Mouse (Mus musculus): ENCODE measurements around the gene Dnaaf1. TPM values are rescaled to one million over a fixed set of nuclear protein-coding genes. Genes with fewer than 3 reads are reported as not detected.

Gene Dnaaf1
- polyA plus RNA-seq, 1 experiment, result 5.3 TPM

GRCm38 (mm10) chr8:119627199-119627598 is 52.2 kb downstream of the Dnaaf1 start:
- Histone ChIP-seq H3K4me1 (ENCODE audit: control insufficient read depth, insufficient read depth, low read length) (no peaks in the 10 kb centered on the region), H3K4me3 (replicated peaks; ENCODE audit: extremely low read depth, low read depth, low read length) (no peak overlapping the region)
- DNase-seq, result no peak
- TF ChIP-seq POLR2A (IDR thresholded peaks at IDR 0.05; ENCODE audit: borderline replicate concordance, extremely low read depth, low read depth, low read length), result no peak
- TF ChIP-seq CTCF (IDR thresholded peaks at IDR 0.05; ENCODE audit: insufficient read depth, low read length), result no peak
- 90% methylated on average over 7 of the region's 7 CpGs for WGBS

GRCm38 (mm10) chr8:119627613-119628359 is 52.8 kb downstream of the Dnaaf1 start:
- Histone ChIP-seq H3K4me3 (replicated peaks; ENCODE audit: extremely low read depth, low read depth, low read length) (no peak overlapping the region), H3K4me1 (ENCODE audit: control insufficient read depth, insufficient read depth, low read length) (no peaks in the 10 kb centered on the region)
- DNase-seq, result no peak
- no peak for TF ChIP-seq POLR2A (IDR thresholded peaks at IDR 0.05; ENCODE audit: borderline replicate concordance, extremely low read depth, low read depth, low read length)
- WGBS, result 38% methylated on average over 10 of the region's 10 CpGs

- Histone ChIP-seq H3K4me1 (ENCODE audit: control insufficient read depth, insufficient read depth, low read length) (peaks cover 4% of the 10 kb centered on the region), H3K4me3 (replicated peaks; ENCODE audit: extremely low read depth, low read depth, low read length) (no peak overlapping the region)
- 59% methylated on average over 3 of the region's 3 CpGs for WGBS
- DNase-seq, result no peak
- no peak for TF ChIP-seq POLR2A (IDR thresholded peaks at IDR 0.05; ENCODE audit: borderline replicate concordance, extremely low read depth, low read depth, low read length)
- no peak for TF ChIP-seq CTCF (IDR thresholded peaks at IDR 0.05; ENCODE audit: insufficient read depth, low read length)
Observed at GRCm38 (mm10) chr8:119630841-119631240, 55.8 kb downstream of the Dnaaf1 start.

GRCm38 (mm10) chr8:119632246-119632645 is 57.2 kb downstream of the Dnaaf1 start:
- TF ChIP-seq POLR2A (IDR thresholded peaks at IDR 0.05; ENCODE audit: borderline replicate concordance, extremely low read depth, low read depth, low read length) (no peak), CTCF (IDR thresholded peaks at IDR 0.05; ENCODE audit: insufficient read depth, low read length) (no peak)
- no peak for DNase-seq
- WGBS, result 80% methylated on average over 9 of the region's 9 CpGs

GRCm38 (mm10) chr8:119632909-119633308 is 57.9 kb downstream of the Dnaaf1 start:
- no peak overlapping the region for H3K4me3 ChIP-seq (replicated peaks; ENCODE audit: extremely low read depth, low read depth, low read length)
- DNase-seq, result no peak
- TF ChIP-seq CTCF (IDR thresholded peaks at IDR 0.05; ENCODE audit: insufficient read depth, low read length) (no peak), POLR2A (IDR thresholded peaks at IDR 0.05; ENCODE audit: borderline replicate concordance, extremely low read depth, low read depth, low read length) (no peak)
- 55% methylated on average over 29 of the region's 29 CpGs for WGBS
- H3K4me1 ChIP-seq (ENCODE audit: control insufficient read depth, insufficient read depth, low read length), result peaks cover 5% of the 10 kb centered on the region

More at GRCm38 (mm10) chr8:119632246-119632645, 57.2 kb downstream of the Dnaaf1 start:
- Histone ChIP-seq H3K4me1 (ENCODE audit: control insufficient read depth, insufficient read depth, low read length) (peaks cover 5% of the 10 kb centered on the region), H3K4me3 (replicated peaks; ENCODE audit: extremely low read depth, low read depth, low read length) (no peak overlapping the region)

- 17% methylated on average over 14 of the region's 14 CpGs for WGBS
- peaks cover 5% of the 10 kb centered on the region for H3K4me1 ChIP-seq (ENCODE audit: control insufficient read depth, insufficient read depth, low read length)
- TF ChIP-seq CTCF (IDR thresholded peaks at IDR 0.05; ENCODE audit: insufficient read depth, low read length) (no peak), POLR2A (IDR thresholded peaks at IDR 0.05; ENCODE audit: borderline replicate concordance, extremely low read depth, low read depth, low read length) (no peak)
- DNase-seq, result no peak
- H3K4me3 ChIP-seq (replicated peaks; ENCODE audit: extremely low read depth, low read depth, low read length), result no peak overlapping the region
Observed at GRCm38 (mm10) chr8:119634616-119635336, 59.7 kb downstream of the Dnaaf1 start.

GRCm38 (mm10) chr8:119635378-119635777 is 60.3 kb downstream of the Dnaaf1 start, which contains the start of gene Kcng4:
Kcng4 (minus strand) TSS chr8:119635680.
- DNase-seq, result no peak
- no peak within 1 kb of the TSS for H3K4me3 ChIP-seq (replicated peaks; ENCODE audit: extremely low read depth, low read depth, low read length)
- 13% methylated on average over 6 of the region's 6 CpGs for WGBS

GRCm38 (mm10) chr8:119635958-119636357 is 60.9 kb downstream of the Dnaaf1 start:
- TF ChIP-seq POLR2A (IDR thresholded peaks at IDR 0.05; ENCODE audit: borderline replicate concordance, extremely low read depth, low read depth, low read length) (no peak), CTCF (IDR thresholded peaks at IDR 0.05; ENCODE audit: insufficient read depth, low read length) (no peak)
- DNase-seq, result no peak
- Histone ChIP-seq H3K4me1 (ENCODE audit: control insufficient read depth, insufficient read depth, low read length) (peaks cover 5% of the 10 kb centered on the region), H3K4me3 (replicated peaks; ENCODE audit: extremely low read depth, low read depth, low read length) (no peak overlapping the region)
- 52% methylated on average over 2 of the region's 2 CpGs for whole genome bisulfite sequencing

More at GRCm38 (mm10) chr8:119635378-119635777, 60.3 kb downstream of the Dnaaf1 start, which contains the start of gene Kcng4:
- peaks cover 5% of the 10 kb centered on the region for H3K4me1 ChIP-seq (ENCODE audit: control insufficient read depth, insufficient read depth, low read length)
- no peak for TF ChIP-seq POLR2A (IDR thresholded peaks at IDR 0.05; ENCODE audit: borderline replicate concordance, extremely low read depth, low read depth, low read length)
- no peak for TF ChIP-seq CTCF (IDR thresholded peaks at IDR 0.05; ENCODE audit: insufficient read depth, low read length)

- Histone ChIP-seq H3K4me1 (ENCODE audit: control insufficient read depth, insufficient read depth, low read length) (peaks cover 5% of the 10 kb centered on the region), H3K4me3 (replicated peaks; ENCODE audit: extremely low read depth, low read depth, low read length) (no peak overlapping the region)
- DNase-seq, result no peak
- 63% methylated on average over 7 of the region's 7 CpGs for WGBS
- no peak for TF ChIP-seq POLR2A (IDR thresholded peaks at IDR 0.05; ENCODE audit: borderline replicate concordance, extremely low read depth, low read depth, low read length)
- no peak for TF ChIP-seq CTCF (IDR thresholded peaks at IDR 0.05; ENCODE audit: insufficient read depth, low read length)
Observed at GRCm38 (mm10) chr8:119636766-119637165, 61.7 kb downstream of the Dnaaf1 start.

All from lung, adult 2 months (tissue).